Mouse (Mus musculus): ENCODE measurements at regions not wholly inside any gene's neighbourhood (a gene's known extent, or its start where the extent isn't known, plus 50 kb on each side); places are given as distances from the start of the nearest gene placed in this dataset.

DNA sequence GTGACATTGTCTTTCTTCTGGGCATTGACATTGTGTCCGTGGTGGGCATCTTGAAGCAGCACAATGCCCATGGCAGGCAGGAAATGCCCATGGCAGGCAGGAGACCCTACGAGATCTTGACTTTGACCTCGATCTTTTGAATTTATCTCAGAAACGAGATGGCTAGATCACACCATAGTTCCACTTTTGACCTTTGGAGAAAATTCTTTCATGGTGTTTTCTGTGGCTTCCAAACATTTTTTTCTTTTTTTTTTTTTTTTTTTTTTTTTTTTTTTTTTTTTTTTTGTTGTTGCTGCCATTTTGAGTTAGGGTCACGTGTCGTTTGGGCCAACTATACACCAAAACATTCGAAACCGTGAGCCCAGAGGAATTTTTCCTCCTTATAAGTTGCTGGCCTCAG is 201.5 kb downstream of the Vrk1 start:
- TF ChIP-seq POLR2A (IDR thresholded peaks at IDR 0.05; ENCODE audit: control insufficient read depth in 1 of 2, insufficient read depth in 1 of 2, low read depth in 1 of 2, low read length in 2 of 2, poor library complexity in 1 of 2), result no peak
- TF ChIP-seq TBP (IDR thresholded peaks at IDR 0.05; ENCODE audit: low read depth, low read length), result no peak
- TF ChIP-seq MAX (IDR thresholded peaks at IDR 0.05; ENCODE audit: low read length), result no peak
- TF ChIP-seq CTCF (IDR thresholded peaks at IDR 0.05 in 2 of 3, conservative IDR thresholded peaks at IDR 0.05 in 1 of 3; ENCODE audit: control insufficient read depth in 1 of 3, insufficient read depth in 1 of 3, low read depth in 2 of 3, low read length in 3 of 3, poor library complexity in 1 of 3, severe bottlenecking in 1 of 3), result no peak
- TF ChIP-seq TAL1 (IDR thresholded peaks at IDR 0.05; ENCODE audit: low read length), result no peak
- TF ChIP-seq MYB (IDR thresholded peaks at IDR 0.05; ENCODE audit: low read depth, low read length), result no peak
- no peak for TF ChIP-seq USF2 (IDR thresholded peaks at IDR 0.05; ENCODE audit: borderline replicate concordance in 1 of 2, insufficient read depth in 1 of 2, low read depth in 1 of 2, low read length in 2 of 2)
- TF ChIP-seq TCF12 (IDR thresholded peaks at IDR 0.05; ENCODE audit: low read depth, low read length), result no peak
- TF ChIP-seq POLR2AphosphoS5 (IDR thresholded peaks at IDR 0.05; ENCODE audit: borderline replicate concordance, low read depth, low read length), result no peak
- TF ChIP-seq NELFE (IDR thresholded peaks at IDR 0.05; ENCODE audit: low read depth, low read length), result no peak
- no peak for TF ChIP-seq RCOR1 (IDR thresholded peaks at IDR 0.05; ENCODE audit: low read depth, low read length)
